Mouse (Mus musculus) liver, postnatal 0 days (tissue): Measurements from ENCODE around the gene Dph2.

Experiments
- CTCF ChIP-seq: sonication (generic); IDR thresholded peaks from 2 replicates; pipeline ENCODE4 v1.5.1; 2016; ENCODE audit warnings: antibody characterized with exemption, low read depth
- EP300 ChIP-seq: IDR thresholded peaks from 2 replicates; pipeline ENCODE4 v1.6.1; 2016; ENCODE audit warnings: antibody characterized with exemption, low read depth, mild to moderate bottlenecking

- TF ChIP-seq EP300 (no peak), CTCF (no peak)
These were observed 41.7 kb downstream of the Dph2 start for GRCm38 (mm10) chr4:117850176-117850575.
